Mouse (Mus musculus) thymus, adult 2 months (tissue): ENCODE data around the gene Defb22.

Experiments used
- CTCF ChIP-seq: fragments of 200-500 bp; IDR thresholded peaks from 2 replicates; pipeline ENCODE4 v1.5.1; 2012; ENCODE audit warnings: mild to moderate bottlenecking, control low read depth, low read length, moderate library complexity, borderline replicate concordance; ENCODE audit not compliant: control insufficient read depth, poor library complexity, insufficient read depth; ENCODE audit errors: extremely low read depth
- POLR2A ChIP-seq: fragments of 200-500 bp; IDR thresholded peaks from 2 replicates; pipeline ENCODE4 v1.6.1; 2012; ENCODE audit warnings: mild to moderate bottlenecking, low read length, control low read depth, moderate library complexity; ENCODE audit not compliant: control insufficient read depth, poor library complexity, insufficient read depth; ENCODE audit errors: extremely low read depth

GRCm38 (mm10) chr2:152493151-152493550, 3.2 kb upstream of the Defb22 start:
- TF ChIP-seq CTCF, result no peak
- TF ChIP-seq POLR2A, result no peak
